Mouse (Mus musculus): ENCODE results near the gene Nudt8.
"Not testable (repeated sequence)": the region's sequence is repeated elsewhere in the genome, so short reads cannot be mapped to it uniquely, and the experiment has no call there.

Gene Nudt8

DNA sequence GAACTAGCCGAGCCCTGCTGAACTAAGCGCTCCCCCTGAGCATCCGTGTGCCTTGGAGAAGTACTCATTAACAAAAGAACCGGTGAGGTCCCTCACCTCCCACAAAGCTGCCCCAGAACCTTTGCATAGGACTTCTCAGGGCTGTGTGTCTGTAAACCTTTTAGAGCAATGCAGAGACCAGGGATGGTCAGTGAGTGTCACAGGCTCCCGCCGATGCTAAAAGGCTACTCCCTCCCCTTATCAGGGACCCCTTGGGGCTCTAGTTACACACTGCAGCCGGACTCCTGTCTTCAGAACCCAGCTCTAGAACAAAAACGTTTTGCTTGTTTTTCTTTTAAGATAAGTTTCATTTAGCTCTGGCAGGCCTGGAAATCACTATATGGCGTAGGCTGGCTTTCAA, 12.7 kb downstream of the Nudt8 start:
- no peak for DNase-seq (ENCODE audit: low read depth, low spot score)

DNA sequence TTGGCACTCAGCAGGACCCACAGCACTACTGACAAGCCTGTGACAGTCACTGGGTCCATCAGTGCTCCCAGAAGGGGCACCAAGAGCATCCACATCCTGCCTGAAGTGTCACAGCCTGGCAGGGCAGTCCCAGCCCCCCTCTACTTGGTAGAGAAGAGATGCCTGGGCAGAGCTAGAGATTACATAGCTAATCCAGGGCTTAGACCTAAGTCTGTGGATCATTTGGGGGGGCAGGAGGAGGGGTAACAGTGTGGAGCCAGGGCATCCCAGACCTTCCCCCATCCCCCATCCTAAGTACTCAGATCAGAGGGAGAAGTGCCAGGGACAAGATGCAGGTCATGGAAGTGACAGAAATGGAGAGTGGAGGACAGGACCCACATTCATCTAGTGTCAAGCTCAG, 14.4 kb downstream of the Nudt8 start:
- no peak for DNase-seq (ENCODE audit: low read depth, low spot score)

DNA sequence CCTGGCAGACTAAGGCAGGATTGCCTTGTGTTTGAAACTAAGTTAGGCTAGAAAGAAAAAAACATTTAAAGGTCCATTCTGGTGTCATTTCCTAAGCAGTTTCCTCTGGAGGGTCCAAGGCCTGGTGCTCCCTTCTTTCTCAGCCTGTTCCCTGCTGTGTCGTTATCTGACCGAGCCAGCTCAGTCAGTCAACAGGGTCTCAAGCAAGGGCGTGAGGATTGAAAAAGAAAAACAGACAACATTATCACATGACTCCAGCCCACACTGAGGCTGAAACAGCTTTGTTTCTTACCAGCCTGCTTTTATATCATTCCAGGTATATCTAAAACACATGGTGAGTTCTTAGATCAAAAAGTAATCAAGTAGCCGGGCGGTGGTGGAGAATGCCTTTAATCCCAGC, 15.3 kb downstream of the Nudt8 start:
- no peak for DNase-seq (ENCODE audit: low read depth, low spot score)

DNA sequence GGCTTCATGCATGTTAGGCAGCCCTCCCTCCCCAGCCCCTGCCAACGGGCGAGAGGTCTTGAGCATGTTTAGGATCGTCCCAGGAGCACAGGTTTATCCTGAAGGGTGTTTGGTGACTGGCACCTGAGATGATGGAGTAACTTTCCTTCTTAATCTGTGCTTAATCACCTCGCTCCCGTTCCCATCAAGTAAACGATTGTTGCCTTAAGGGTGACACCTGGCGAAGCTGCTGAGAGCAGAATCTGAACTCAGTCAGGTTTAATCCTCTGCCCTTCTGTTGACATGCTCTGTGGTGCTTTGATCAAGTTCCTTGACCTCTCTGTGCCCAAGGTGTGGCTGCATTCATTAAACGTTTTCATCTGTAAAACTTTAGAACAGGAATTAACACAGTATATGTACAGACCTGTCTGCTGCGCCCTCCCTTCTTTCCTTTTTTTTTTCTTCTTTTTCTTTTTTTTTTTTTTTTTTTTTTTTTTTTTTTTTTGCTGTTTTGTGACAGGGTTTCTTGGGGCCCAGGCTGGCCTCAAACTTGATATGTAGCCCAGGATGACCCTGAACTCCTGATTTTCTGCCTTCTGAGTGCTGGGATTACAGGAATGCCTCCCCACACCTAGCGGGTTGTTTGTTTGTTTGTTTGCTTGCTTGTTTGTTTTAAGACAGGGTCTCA, 17.7 kb downstream of the Nudt8 start:
- no peak for DNase-seq (ENCODE audit: low read depth, low spot score)

DNA sequence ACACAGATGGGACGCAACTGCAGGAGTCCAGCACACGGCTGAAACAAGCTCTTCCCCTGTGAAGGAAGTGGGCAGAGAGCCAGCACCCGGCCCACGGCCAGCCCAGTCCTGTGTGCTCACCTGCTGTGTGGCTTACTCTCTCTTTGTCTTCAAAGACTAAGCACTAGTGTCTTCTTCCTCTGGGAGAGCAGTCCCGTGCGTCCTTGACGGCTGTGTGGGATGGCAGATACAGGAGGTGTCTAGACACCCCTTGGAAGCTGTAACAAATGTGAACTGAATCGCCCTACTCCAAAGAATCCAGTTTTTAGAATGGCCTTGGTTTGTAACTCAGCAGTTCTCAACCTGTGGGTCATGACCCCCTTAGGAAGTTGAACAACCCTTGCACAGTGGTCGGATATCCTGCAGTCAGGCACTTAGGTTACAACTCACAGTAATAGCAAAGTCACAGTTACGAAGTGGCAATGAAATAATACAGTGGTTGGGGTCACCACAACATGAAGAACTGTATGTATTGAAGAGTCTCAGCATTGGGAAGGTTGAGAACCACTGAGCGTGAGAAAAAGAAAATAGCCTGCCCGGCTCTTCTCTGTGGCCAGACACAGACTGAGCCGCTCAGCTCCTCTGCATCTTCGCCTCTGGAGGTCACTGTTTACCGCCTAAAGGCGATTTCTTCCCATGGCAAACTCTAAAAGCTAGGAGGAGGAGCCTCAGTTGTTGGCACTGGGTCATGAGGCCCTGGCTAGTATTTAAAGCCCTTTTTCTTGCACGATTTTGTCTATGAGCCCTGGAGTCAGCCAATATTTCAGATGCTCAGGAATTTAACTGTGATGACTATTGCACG, 18.6 kb downstream of the Nudt8 start:
- DNase-seq (ENCODE audit: low read depth, low spot score): peak; percentile 82

DNA sequence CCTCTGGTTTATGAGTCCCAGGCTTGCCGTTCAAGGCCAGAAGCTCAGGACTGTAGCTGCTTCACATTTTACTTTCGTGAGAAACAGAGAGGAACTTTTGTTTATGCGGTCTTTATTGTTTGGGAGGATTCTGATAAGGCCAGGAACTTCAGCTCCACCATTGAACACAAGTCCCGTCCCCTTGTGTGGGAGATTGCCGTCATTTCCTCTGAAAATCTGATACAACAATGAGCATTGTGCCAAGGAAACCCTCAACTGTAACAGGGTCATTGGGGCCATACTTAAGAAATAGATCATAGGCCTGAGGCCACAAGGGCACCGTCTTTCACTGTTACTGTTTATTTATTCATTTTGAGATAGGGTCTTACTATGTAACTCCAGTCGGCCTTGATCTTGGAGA, 22.8 kb downstream of the Nudt8 start:
- DNase-seq (ENCODE audit: low read depth, low spot score): no peak

DNA sequence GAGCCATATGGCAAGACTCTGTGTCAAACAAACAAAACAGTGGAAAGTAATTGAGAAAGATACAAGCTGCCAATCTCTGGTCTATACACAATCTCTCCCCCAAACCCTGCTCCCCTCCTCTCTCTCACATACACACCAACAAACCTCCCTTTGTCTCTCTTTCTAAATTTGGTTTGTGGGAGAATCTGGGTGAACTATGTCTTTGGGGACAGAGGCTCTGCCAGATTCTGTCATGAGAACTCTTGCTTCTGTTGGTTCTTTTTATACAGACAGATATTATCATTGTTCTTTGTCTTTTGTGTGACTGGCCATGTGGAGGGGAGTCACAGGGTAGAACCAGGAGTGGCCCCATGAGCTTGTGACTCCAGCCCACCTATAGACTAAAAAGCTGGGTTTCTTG, 27.2 kb downstream of the Nudt8 start:
- no peak for DNase-seq (ENCODE audit: low read depth, low spot score)

DNA sequence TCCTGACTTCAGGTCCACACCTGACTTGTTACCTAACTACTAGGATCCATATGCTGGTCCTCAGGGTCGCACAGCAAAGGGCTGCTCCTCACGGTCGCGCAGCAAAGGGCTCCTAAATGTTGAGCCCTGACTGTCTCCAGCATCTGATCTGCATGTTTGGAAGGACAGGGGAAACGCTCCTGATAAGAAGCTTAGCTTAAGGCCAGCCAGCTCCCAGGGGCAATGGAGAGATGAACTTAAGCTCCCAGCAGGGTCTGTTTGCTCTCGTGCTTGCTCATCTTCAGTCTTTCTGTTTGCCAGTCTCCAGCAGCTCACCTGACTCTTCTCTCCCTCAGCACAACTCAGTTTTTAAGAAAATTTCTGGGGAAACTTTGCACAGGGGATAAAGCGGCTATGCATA, 32.3 kb downstream of the Nudt8 start:
- no peak for DNase-seq (ENCODE audit: low read depth, low spot score)

DNA sequence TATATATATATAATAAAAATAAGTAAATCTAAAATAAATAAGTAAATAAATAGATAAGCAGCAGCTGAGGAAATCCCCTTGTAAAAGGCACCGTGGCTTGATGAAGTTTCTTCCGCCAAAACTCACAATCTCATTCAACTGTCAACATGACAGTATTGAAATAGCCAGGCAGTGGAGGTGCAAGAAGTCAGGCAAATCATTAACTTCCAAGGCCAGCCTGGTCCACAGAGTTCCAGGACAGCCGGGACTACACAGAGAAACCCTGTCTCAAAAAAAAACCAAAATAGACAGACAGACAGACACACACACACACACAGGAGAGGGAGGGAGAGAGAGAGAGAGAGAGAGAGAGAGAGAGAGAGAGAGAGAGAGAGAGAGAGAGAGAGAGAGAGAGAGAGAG, 32.9 kb downstream of the Nudt8 start:
- DNase-seq (ENCODE audit: low read depth, low spot score): no peak

DNA sequence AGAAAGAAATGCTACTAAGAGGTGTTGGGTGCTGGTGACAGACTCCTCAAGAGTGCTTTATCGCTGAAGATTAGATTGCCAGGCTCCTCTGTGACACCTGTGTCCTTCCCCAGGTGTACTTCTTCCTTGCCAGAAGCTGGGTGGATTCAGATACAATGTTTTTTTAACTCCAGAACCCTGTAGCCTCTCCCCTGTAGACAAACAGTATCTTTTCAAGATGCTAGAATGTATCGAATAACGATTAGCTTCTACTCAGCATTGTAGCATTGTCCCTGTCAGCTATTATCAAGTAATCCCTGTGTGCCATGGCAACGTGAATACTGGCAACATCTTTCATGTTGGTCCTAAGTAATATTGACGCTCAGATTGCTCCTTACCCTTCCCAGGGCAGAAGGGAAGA, 33.4 kb downstream of the Nudt8 start:
- DNase-seq (ENCODE audit: low read depth, low spot score): no peak

DNA sequence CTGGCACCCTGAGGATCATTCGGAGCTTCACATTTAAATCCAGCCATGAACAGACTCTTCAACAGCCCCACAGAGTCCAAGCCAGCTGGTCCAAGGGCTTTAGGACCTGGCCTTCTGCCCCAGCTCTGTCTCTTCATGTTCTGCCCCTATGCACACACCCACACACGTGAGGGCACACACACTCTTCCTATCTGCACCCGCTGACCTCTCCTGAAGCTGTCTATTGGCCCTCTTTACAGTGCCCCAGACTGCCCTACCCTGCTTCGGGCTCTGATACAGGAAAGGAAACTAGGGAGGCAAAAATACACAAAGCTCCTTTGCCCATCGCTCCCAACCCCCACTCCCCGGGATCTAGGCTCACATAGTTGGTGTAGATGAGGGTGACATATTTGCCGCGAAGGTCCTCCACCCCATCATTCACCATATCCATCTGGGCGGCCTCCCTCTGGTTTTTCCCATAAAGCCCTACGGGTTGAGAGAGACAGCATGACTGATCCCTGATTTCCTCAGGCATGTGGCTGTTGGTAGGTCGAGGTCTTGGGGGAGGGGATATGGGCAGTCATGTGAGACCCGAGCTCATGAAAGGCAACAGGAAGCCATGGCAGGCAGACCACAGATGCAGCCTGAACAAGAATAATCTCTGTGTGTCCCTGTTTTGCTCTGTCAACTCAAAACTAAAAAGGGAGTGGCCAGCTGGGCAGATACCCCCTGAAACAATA, 36.1 kb downstream of the Nudt8 start:
- DNase-seq (ENCODE audit: low read depth, low spot score): peak; percentile 62

DNA sequence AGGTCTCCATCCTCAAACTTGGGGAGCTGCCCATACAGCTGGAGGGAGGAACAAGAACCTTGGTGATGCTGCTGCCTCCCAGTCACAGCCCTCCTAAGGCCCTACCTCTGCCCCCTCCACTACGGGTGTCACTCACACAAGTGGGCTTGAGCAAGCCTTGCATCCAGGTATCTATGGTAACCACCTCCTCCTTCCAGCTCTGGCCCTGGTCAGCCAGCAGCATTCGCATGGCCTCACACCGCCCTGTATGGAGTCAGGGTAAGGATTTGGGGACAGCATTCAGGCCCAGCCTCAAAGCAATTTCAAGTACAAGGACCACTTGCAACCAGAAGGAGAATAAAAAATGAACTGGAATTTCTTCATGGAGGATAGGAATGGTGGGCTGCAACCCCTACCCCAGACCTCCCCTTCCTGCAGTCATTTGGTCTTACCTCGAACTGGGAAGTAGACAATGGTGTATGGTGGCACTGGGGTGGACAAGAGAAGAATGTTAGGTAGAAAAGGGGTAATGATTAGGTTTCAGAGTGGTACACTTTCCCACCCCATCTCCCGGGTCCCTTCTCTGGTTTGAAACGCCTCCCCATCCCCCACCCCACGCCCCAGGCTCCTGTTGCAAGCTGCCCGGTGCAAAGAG, 36.9 kb downstream of the Nudt8 start:
- DNase-seq (ENCODE audit: low read depth, low spot score): not testable (repeated sequence)

DNA sequence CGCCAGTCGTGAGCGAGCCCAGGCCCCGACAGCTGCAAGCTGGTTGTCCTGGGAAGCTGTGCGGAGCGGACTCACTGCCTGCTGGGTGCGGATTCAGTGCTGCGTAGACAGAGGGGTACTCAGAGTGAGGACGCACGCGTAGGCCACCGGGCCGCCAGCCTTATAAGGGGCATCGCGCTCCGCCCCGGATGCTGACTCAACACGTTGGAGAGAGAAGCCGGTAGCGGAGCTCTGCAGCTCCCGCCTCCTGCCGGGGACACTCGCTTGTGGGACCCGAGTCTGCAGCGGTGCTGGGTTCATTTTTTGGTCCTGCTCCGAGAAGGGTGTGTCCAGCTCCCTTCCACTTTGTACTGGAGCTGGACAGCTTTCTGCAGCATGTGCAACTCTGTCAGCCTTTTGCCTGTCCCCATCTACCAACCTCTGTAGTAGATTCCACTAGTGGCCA, 37.4 kb downstream of the Nudt8 start, which contains the start of gene Gstp1:
Gstp1 (minus strand) TSS at position 198 of the 445 bp plus-strand sequence.
- peak; percentile 92 for DNase-seq (ENCODE audit: low read depth, low spot score)

DNA sequence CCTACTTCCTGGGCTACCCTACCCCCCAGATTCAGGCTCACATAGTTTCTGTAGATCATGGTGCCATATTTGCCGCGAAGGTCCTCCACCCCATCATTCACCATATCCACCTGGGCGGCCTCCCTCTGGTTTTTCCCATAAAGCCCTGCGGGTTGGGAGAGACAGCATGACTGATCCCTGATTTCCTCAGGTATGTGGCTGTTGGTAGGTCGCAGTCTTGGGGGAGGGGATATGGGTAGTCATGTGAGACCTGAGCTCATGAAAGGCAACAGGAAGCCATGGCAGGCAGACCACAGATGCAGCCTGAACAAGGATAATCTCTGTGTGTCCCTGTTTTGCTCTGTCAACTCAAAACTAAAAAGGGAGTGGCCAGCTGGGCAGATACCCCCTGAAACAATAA, 40.6 kb downstream of the Nudt8 start:
- not testable (repeated sequence) for DNase-seq (ENCODE audit: low read depth, low spot score)

DNA sequence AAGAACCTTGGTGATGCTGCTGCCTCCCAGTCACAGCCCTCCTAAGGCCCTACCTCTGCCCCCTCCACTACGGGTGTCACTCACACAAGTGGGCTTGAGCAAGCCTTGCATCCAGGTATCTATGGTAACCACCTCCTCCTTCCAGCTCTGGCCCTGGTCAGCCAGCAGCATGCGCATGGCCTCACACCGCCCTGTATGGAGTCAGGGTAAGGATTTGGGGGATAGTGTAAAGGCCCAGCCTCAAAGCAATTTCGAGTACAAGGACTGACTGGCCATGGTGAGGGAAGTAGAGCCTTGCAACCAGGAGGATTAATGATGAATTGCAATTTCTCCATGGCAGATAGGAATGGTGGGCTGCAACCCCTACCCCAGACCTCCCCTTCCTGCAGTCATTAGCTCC, 41.1 kb downstream of the Nudt8 start:
- DNase-seq (ENCODE audit: low read depth, low spot score): not testable (repeated sequence)

DNA sequence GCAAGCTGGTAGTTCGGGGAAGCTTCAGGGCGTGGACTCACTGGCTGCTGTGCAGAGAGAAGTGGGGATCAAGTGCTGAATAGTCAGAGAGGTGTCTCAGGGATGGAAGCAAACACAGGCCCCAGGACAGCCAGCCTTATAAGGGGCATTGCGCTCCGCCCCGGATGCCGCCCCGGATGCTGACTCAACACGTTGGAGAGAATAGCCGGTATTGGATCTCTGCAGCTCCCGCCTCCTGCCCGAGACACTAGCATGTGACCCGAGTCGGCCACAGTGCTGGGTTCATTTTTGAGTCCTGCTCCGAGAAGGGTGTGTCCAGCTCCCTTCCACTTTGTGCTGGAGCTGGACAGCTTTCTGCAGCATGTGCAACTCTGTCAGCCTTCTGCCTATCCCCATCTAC, 41.7 kb downstream of the Nudt8 start:
- DNase-seq (ENCODE audit: low read depth, low spot score): no peak

DNA sequence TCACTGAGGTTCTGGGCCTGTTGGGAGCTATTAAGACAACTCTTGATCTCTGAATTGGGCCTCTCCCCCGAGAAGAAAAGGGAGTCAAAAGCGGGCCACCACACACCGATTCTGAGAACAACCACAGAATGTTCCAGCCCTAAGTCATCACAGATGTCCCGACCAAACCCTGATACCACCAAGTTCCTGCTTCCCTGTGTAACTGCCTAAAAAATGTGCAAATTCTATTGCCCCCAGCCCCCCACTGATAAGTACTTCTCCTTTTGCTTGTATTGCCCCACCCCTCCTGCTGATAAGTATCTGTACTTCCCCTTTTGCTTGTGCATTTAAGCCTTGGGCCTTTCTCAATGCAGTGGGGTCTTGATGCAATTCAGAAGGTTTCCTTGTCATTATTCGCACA, 43.7 kb downstream of the Nudt8 start:
- not testable (repeated sequence) for DNase-seq (ENCODE audit: low read depth, low spot score)

DNA sequence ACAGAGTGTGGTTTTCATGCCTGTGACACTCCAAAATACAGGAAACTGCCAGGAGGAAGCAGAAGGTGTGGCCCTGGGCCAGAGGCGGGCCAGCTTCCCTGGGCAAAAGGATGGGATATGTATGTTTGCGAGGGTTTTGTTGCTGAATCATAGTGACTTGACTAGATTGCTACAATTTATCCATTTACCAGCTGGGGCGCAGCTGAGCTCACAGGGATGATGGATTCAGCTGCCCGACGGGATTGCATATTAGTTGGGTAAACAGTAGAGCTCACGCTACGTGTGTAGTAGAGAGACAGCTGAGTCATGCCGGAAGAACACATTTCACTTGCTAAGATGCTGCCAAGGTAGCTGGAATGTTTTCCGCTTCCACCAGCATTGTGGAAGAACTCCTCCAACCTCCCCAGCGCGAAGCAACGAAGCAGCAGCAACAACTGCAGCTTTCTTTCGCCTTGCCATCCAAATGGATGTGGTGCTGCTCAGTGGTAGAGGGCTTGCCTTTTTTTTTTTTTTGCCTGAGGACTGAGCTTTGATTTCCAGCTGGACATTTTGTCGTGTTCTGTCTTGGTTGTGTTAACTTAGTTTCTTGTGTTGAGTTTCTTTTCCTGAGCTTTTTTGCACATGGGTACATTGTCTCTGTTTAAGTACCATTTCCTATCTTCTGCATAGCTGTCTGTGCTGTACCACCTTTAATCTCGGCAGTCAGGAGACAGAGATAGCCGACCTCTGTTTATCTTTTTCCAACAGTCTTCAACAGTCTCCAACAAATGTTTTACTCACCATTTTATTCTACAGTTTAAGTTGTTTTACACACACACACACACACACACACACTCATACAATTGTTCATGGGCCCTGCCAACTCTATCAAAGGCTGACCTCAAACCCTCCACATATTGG, 45.8 kb downstream of the Nudt8 start, which contains the start of gene Gstp2:
Gstp2 (minus strand) TSS at position 58 of the 900 bp plus-strand sequence.
- DNase-seq (ENCODE audit: low read depth, low spot score): no peak

DNA sequence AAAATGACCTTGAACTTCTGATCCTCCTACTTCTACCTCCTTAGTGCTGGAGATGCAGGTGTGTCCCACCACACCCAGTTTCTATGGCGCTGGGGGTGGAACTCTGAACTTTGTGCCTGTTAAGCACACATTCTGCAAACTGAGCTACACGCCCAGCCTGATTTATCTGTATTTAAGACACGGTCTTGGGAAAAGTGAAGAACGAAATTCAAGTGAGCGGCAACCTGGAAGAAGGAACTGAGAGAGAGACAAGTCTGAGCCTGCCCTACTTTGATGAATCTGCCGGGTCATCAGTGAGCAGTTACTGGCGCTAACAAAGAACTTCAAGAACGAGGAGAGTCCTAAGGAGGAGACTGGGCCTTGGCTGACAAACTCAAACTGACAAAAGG, 46.5 kb downstream of the Nudt8 start:
- no peak for DNase-seq (ENCODE audit: low read depth, low spot score)

DNA sequence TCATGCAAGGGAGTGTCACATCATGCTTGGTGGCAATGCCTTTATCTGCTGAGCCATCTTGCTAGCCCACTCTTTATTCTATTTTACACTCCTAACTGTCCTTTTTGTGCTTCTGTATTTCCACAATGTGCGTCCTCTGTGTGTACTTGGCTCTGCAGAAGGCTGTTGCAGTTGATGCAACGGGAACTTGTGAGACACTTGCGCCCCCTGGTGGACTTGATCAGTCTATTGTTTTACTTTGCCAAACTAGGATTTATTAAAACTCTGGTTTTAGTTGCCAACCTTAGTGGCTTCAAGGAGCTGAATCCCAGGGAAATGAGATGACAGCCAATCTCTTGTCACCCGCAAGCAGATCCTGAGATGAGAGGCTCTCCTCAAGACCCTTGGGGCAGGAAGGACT, 47.5 kb downstream of the Nudt8 start:
- peak; percentile 81 for DNase-seq (ENCODE audit: low read depth, low spot score)

DNA sequence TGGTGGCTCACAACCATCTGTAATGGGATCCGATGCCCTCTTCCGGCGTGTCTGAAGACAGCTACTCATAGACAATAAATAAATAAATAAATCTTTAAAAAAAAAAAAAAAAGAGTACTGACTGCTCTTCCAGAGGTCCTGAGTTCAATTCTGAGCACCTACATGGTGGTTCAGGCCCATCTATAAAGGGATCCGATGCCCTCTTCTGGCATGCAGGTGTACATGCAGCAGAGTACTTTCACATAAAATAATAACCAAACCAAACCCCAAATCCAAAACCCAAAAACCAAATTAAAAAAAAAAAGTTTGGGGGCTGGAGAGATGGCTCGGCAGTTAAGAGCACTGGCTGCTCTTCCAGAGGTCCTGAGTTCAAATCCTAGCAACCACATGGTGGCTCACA, 48.7 kb downstream of the Nudt8 start:
- DNase-seq (ENCODE audit: low read depth, low spot score): peak; percentile 30

All from A20 (cell line).